Mouse (Mus musculus) midbrain, embryonic 14.5 days (tissue): ENCODE results near the gene Slc7a5. TPM values are rescaled to one million over a fixed set of nuclear protein-coding genes. Genes with fewer than 3 reads are reported as not detected.

Source experiments
- ATAC-seq: fragments of 200-750 bp; cut with Nextera tagmentation; 2 replicates; pipeline ENCODE4 v1.8.0; 2017; ENCODE audit warnings: moderate number of reproducible peaks, moderate library complexity; ENCODE audit not compliant: low FRiP score, low TSS enrichment
- DNase-seq: peaks from one replicate; pipeline ENCODE4 v3.0.0-alpha.2; 2015
- H3K27ac ChIP-seq: fragments of 300-500 bp; sonication (generic); replicated peaks from 2 replicates; pipeline ENCODE4 v1.5.1; 2014; ENCODE audit warnings: mild to moderate bottlenecking, low read depth, low read length, moderate library complexity
- H3K27me3 ChIP-seq: fragments of 300-500 bp; sonication (generic); 2 replicates; pipeline ENCODE4 v1.6.1; 2014; ENCODE audit warnings: low read length, control low read depth, mixed read lengths; ENCODE audit not compliant: control insufficient read depth, insufficient read depth
- H3K36me3 ChIP-seq: fragments of 300-500 bp; sonication (generic); 2 replicates; pipeline ENCODE4 v1.6.1; 2014; ENCODE audit warnings: low read length, control low read depth; ENCODE audit not compliant: control insufficient read depth, insufficient read depth
- H3K4me1 ChIP-seq: fragments of 300-500 bp; sonication (generic); 2 replicates; pipeline ENCODE4 v1.6.1; 2014; ENCODE audit warnings: mild to moderate bottlenecking, antibody characterized with exemption, low read length, control low read depth; ENCODE audit not compliant: control insufficient read depth, insufficient read depth
- H3K4me2 ChIP-seq: fragments of 300-500 bp; sonication (generic); 2 replicates; pipeline ENCODE4 v1.6.1; 2014; ENCODE audit warnings: mild to moderate bottlenecking, low read length, moderate library complexity
- H3K4me3 ChIP-seq: fragments of 300-500 bp; sonication (generic); replicated peaks from 2 replicates; pipeline ENCODE4 v1.5.1; 2014; ENCODE audit warnings: low read depth, low read length
- H3K9ac ChIP-seq: fragments of 300-500 bp; sonication (generic); replicated peaks from 2 replicates; pipeline ENCODE4 v1.6.1; 2014; ENCODE audit warnings: mild to moderate bottlenecking, low read length, moderate library complexity
- H3K9me3 ChIP-seq: fragments of 300-500 bp; sonication (generic); 2 replicates; pipeline ENCODE4 v1.6.1; 2016; ENCODE audit warnings: low read length, control low read depth, mixed read lengths; ENCODE audit not compliant: control insufficient read depth
- WGBS: fragments of 180-500 bp; shearing (Covaris S2); extraction: QIAGEN DNeasy Blood & Tissue Kit; methylation state at CpG from one replicate; pipeline ENCODE4 v1.1.7; 2014; 5-methylcytosine and 5-hydroxymethylcytosine counted together
- polyA plus RNA-seq: library from polyadenylated mRNA; unstranded; fragments of >200 nt; fragmentation: Nextera tagmentation; extraction: Ambion mirVana; gene quantifications from 2 replicates; pipeline ENCODE4 v1.2.1, GENCODE M21; 2014

Gene Slc7a5
- polyA plus RNA-seq, 1 experiment from 2014 or later, result 54.0 TPM

GRCm38 (mm10) chr8:121949941-121950748 is 42.7 kb upstream of the Slc7a5 start:
- DNase-seq (peak; percentile 100), ATAC-seq (peak; percentile 93)
- Histone ChIP-seq H3K9me3 (no peaks in the 10 kb centered on the region), H3K4me3 (peak overlapping the region; percentile 82), H3K36me3 (peaks cover 23% of the 10 kb centered on the region), H3K4me1 (peaks cover 33% of the 10 kb centered on the region), H3K27me3 (no peaks in the 10 kb centered on the region), H3K27ac (peak overlapping the region; percentile 97), H3K4me2 (peak overlapping the region; percentile 93), H3K9ac (peak overlapping the region; percentile 95)
- WGBS, result under 1% methylated on average over 57 of the region's 66 CpGs

GRCm38 (mm10) chr8:121949222-121949800 is 41.8 kb upstream of the Slc7a5 start, which contains the start of gene Banp:
Gene Banp (plus strand): TSS chr8:121949750.
- Histone ChIP-seq H3K27me3 (no peaks in the 10 kb centered on the region), H3K9me3 (no peaks in the 10 kb centered on the region), H3K4me1 (peaks cover 33% of the 10 kb centered on the region), H3K27ac (peak within 1 kb of the TSS; percentile 97), H3K4me2 (peak within 1 kb of the TSS; percentile 93), H3K9ac (peak within 1 kb of the TSS; percentile 95), H3K4me3 (peak within 1 kb of the TSS; percentile 82), H3K36me3 (peaks cover 15% of the 10 kb centered on the region)
- ATAC-seq (no peak), DNase-seq (no peak)
- WGBS, result 63% methylated on average over 6 of the region's 6 CpGs

GRCm38 (mm10) chr8:121948321-121949145 is 41.0 kb upstream of the Slc7a5 start:
- no peaks in the 10 kb centered on the region for H3K9me3 ChIP-seq

GRCm38 (mm10) chr8:121947753-121948141 is 40.3 kb upstream of the Slc7a5 start:
- Histone ChIP-seq H3K4me3 (peak overlapping the region; percentile 29), H3K36me3 (peaks cover 6% of the 10 kb centered on the region; the same call in 1 of the 2 replicates), H3K9me3 (no peaks in the 10 kb centered on the region), H3K27me3 (no peaks in the 10 kb centered on the region), H3K4me2 (peak overlapping the region; percentile 62), H3K27ac (peak overlapping the region; percentile 74), H3K9ac (peak overlapping the region; percentile 54), H3K4me1 (peaks cover 31% of the 10 kb centered on the region)
- ATAC-seq (no peak), DNase-seq (peak; percentile 95)
- under 1% methylated on average over 18 of the region's 18 CpGs for WGBS

More at GRCm38 (mm10) chr8:121948321-121949145, 41.0 kb upstream of the Slc7a5 start:
- Histone ChIP-seq H3K4me1 (peaks cover 33% of the 10 kb centered on the region), H3K36me3 (peaks cover 8% of the 10 kb centered on the region; the same call in 1 of the 2 replicates), H3K4me2 (peak overlapping the region; percentile 62), H3K27ac (peak overlapping the region; percentile 74), H3K4me3 (peak overlapping the region; percentile 29), H3K27me3 (no peaks in the 10 kb centered on the region), H3K9ac (peak overlapping the region; percentile 54; the same call in 1 of the 2 replicates)
- WGBS, result 59% methylated on average over 19 of the region's 19 CpGs
- ATAC-seq (no peak), DNase-seq (no peak)

GRCm38 (mm10) chr8:121947047-121947752 is 39.7 kb upstream of the Slc7a5 start:
- ATAC-seq (no peak), DNase-seq (no peak)
- no peaks in the 10 kb centered on the region for H3K9me3 ChIP-seq
- H3K9ac ChIP-seq, result peak overlapping the region; percentile 54
- H3K27ac ChIP-seq, result peak overlapping the region; percentile 74
- H3K4me1 ChIP-seq, result peaks cover 26% of the 10 kb centered on the region
- H3K4me3 ChIP-seq, result peak overlapping the region; percentile 29; the same call in 1 of the 2 replicates
- peak overlapping the region; percentile 62 for H3K4me2 ChIP-seq
- WGBS, result 24% methylated on average over 19 of the region's 19 CpGs
- peaks cover under 1% of the 10 kb centered on the region; the same call in 1 of the 2 replicates for H3K36me3 ChIP-seq
- no peaks in the 10 kb centered on the region for H3K27me3 ChIP-seq

- Histone ChIP-seq H3K4me1 (peaks cover 18% of the 10 kb centered on the region), H3K27me3 (no peaks in the 10 kb centered on the region), H3K27ac (no peak overlapping the region), H3K9ac (no peak overlapping the region), H3K36me3 (no peaks in the 10 kb centered on the region), H3K9me3 (no peaks in the 10 kb centered on the region), H3K4me3 (no peak overlapping the region), H3K4me2 (no peak overlapping the region)
- DNase-seq (no peak), ATAC-seq (no peak)
- WGBS, result 77% methylated on average over 7 of the region's 7 CpGs
Measured at GRCm38 (mm10) chr8:121946351-121946750, 38.9 kb upstream of the Slc7a5 start.

- no peaks in the 10 kb centered on the region for H3K36me3 ChIP-seq
- H3K4me3 ChIP-seq, result no peak within 1 kb of the TSS
- H3K9ac ChIP-seq, result no peak within 1 kb of the TSS
- H3K4me2 ChIP-seq, result no peak within 1 kb of the TSS
- H3K9me3 ChIP-seq, result no peaks in the 10 kb centered on the region
- H3K4me1 ChIP-seq, result peaks cover 18% of the 10 kb centered on the region
- DNase-seq (no peak), ATAC-seq (no peak)
- no peak within 1 kb of the TSS for H3K27ac ChIP-seq
- no peaks in the 10 kb centered on the region for H3K27me3 ChIP-seq
Measured at GRCm38 (mm10) chr8:121944831-121945230, 37.3 kb upstream of the Slc7a5 start, which contains the start of gene Car5a. Gene Car5a (minus strand): TSS chr8:121944904.

GRCm38 (mm10) chr8:121943716-121944115 is 36.2 kb upstream of the Slc7a5 start:
- Histone ChIP-seq H3K36me3 (no peaks in the 10 kb centered on the region), H3K4me3 (no peak overlapping the region), H3K4me2 (no peak overlapping the region), H3K9me3 (no peaks in the 10 kb centered on the region), H3K9ac (no peak overlapping the region), H3K27me3 (no peaks in the 10 kb centered on the region), H3K27ac (no peak overlapping the region), H3K4me1 (peaks cover 18% of the 10 kb centered on the region)
- no peak for DNase-seq
- ATAC-seq, result no peak
- 81% methylated on average over 8 of the region's 8 CpGs for WGBS
